Mouse (Mus musculus): ENCODE data around the gene Stx12.

Gene Stx12

GRCm38 (mm10) chr4:132864856-132865255, 19.5 kb downstream of the Stx12 start:
- DNase-seq (ENCODE audit: low read depth, low spot score) = no peak

- no peak for DNase-seq (ENCODE audit: low read depth, low spot score)
These were observed 21.3 kb downstream of the Stx12 start for GRCm38 (mm10) chr4:132863012-132863411.

- no peak for DNase-seq (ENCODE audit: low read depth, low spot score)
These were observed 23.4 kb downstream of the Stx12 start for GRCm38 (mm10) chr4:132860880-132861279.

GRCm38 (mm10) chr4:132843705-132844071, 40.6 kb downstream of the Stx12 start:
- DNase-seq (ENCODE audit: low read depth, low spot score) = no peak

GRCm38 (mm10) chr4:132842970-132843704, 41.2 kb downstream of the Stx12 start, which contains the start of gene Ppp1r8:
Ppp1r8 (minus strand) TSS chr4:132843169.
- peak; percentile 98 for DNase-seq (ENCODE audit: low read depth, low spot score)

- DNase-seq (ENCODE audit: low read depth, low spot score) = peak; percentile 26
These were observed 41.9 kb downstream of the Stx12 start for GRCm38 (mm10) chr4:132842281-132842906.

- DNase-seq (ENCODE audit: low read depth, low spot score) = no peak
These were observed 42.8 kb downstream of the Stx12 start for GRCm38 (mm10) chr4:132841493-132841892.

GRCm38 (mm10) chr4:132823614-132824366, 60.5 kb downstream of the Stx12 start:
- DNase-seq (ENCODE audit: low read depth, low spot score) = peak; percentile 86

GRCm38 (mm10) chr4:132818442-132818841, 65.9 kb downstream of the Stx12 start:
- no peak for DNase-seq (ENCODE audit: low read depth, low spot score)

GRCm38 (mm10) chr4:132816855-132817254, 67.5 kb downstream of the Stx12 start:
- no peak for DNase-seq (ENCODE audit: low read depth, low spot score)

GRCm38 (mm10) chr4:132816404-132816803, 67.9 kb downstream of the Stx12 start:
- DNase-seq (ENCODE audit: low read depth, low spot score) = no peak

- DNase-seq (ENCODE audit: low read depth, low spot score) = no peak
These were observed 74.7 kb downstream of the Stx12 start for GRCm38 (mm10) chr4:132809621-132810020.

GRCm38 (mm10) chr4:132807771-132808641, 76.3 kb downstream of the Stx12 start:
- DNase-seq (ENCODE audit: low read depth, low spot score) = no peak

- DNase-seq (ENCODE audit: low read depth, low spot score) = no peak
These were observed 77.6 kb downstream of the Stx12 start for GRCm38 (mm10) chr4:132806620-132807191.

- no peak for DNase-seq (ENCODE audit: low read depth, low spot score)
These were observed 78.6 kb downstream of the Stx12 start for GRCm38 (mm10) chr4:132805599-132806197.

- DNase-seq (ENCODE audit: low read depth, low spot score) = no peak
These were observed 79.2 kb downstream of the Stx12 start for GRCm38 (mm10) chr4:132805146-132805545.

- DNase-seq (ENCODE audit: low read depth, low spot score) = no peak
These were observed 80.0 kb downstream of the Stx12 start for GRCm38 (mm10) chr4:132804331-132804730.

- no peak for DNase-seq (ENCODE audit: low read depth, low spot score)
These were observed 80.4 kb downstream of the Stx12 start for GRCm38 (mm10) chr4:132803876-132804275.

All from ES-CJ7 (cell line).